Mouse (Mus musculus): ENCODE data around the gene Sox13.

- no peak for TF ChIP-seq CTCF (IDR thresholded peaks at IDR 0.05; ENCODE audit: low read depth, low read length)
- TF ChIP-seq POLR2AphosphoS5 (IDR thresholded peaks at IDR 0.05; ENCODE audit: insufficient replicate concordance, low read depth, low read length), result no peak
- no peak for TF ChIP-seq TAL1 (conservative IDR thresholded peaks at IDR 0.05; ENCODE audit: low read depth, low read length)
These were observed 12.6 kb downstream of the Sox13 start for GRCm38 (mm10) chr1:133411506-133412147.

All from G1E (cell line).